Mouse (Mus musculus): ENCODE results near the gene Fam3c.

DNA sequence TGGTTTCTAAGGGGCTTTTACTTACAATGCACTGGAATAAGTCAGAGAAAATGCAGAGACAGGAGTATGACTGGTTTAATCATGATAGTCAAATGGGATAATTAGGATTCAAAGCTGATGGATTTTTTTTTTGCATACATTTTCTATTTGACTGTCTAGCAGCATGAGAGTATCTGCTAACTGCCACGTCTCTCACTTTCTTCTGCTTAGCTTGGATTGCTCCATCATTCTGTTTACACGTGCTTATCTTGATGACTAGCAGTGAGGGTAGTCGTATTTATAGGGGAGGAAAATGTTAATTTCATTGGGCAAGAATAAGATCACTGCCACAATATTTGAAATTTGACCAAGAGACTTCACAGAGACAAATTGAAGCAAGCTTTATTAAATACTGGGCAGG is 39.2 kb upstream of the Fam3c start:
- no peak for TF ChIP-seq POLR2A (IDR thresholded peaks at IDR 0.05; ENCODE audit: borderline replicate concordance, extremely low read depth, insufficient read depth, insufficient read length, poor library complexity, severe bottlenecking)
- no peak for TF ChIP-seq CTCF (IDR thresholded peaks at IDR 0.05; ENCODE audit: borderline replicate concordance, extremely low read depth, insufficient read depth, insufficient read length)

All from brain, embryonic 14.5 days (tissue).